Comparison of ENCODE assay signal across 8 mouse cellular contexts in genomic region chr9:57589224-57590126, GRCm38 (mm10). TPM values are rescaled to one million over a fixed set of nuclear protein-coding genes. Genes with fewer than 3 reads are reported as not detected.
DNase-seq lines count a peak whose midpoint lies in the region; ATAC-seq and TF ChIP-seq lines count a peak whose summit lies in the region.

Gene Ulk3, plus strand, starts transcription at chr9:57589452.

- under 1% methylated on average over 45 of the region's 58 CpGs for WGBS in hindbrain, embryonic 12.5 days

- peak within 1 kb of the TSS; percentile 84 for H3K9ac ChIP-seq in hindbrain, embryonic 12.5 days

- H3K4me2 ChIP-seq in hindbrain, embryonic 12.5 days (replicated peaks): peak within 1 kb of the TSS; percentile 92

- peak; percentile 83 for ATAC-seq in Patski
- ATAC-seq in hindbrain, embryonic 12.5 days (ENCODE audit: low FRiP score): peak; percentile 83

- CTCF ChIA-PET in Patski (lab: Charles Lee): interaction anchor here (1.8 to 3.0 kb wide), 2 partner anchors 50 to 66 kb away, joined by 6 to 13 read pairs; no protein-coding TSS in a partner anchor

- DNase-seq in Patski (ENCODE audit: low read depth, low spot score): no peak
- peak; percentile 81 to 87 for DNase-seq in cerebellum, postnatal 10 days
- peak; percentile 54 to 66 for DNase-seq in frontal cortex, postnatal 14 days (ENCODE audit: low spot score in 2 of 2)
- DNase-seq in layer of hippocampus, postnatal 36 days: peak; percentile 77 to 78
- DNase-seq in lung, postnatal 36 days: peak; percentile 86
- DNase-seq in retina, embryonic 14.5 days (ENCODE audit: low spot score): peak; percentile 77
- DNase-seq in thymus, postnatal 36 days: peak; percentile 90 to 92

- peaks cover 23% of the 10 kb centered on the region for H3K4me1 ChIP-seq in hindbrain, embryonic 12.5 days

- peak within 1 kb of the TSS; percentile 75 for H3K27ac ChIP-seq in hindbrain, embryonic 12.5 days

- TF ChIP-seq CTCF in Patski (IDR thresholded peaks at IDR 0.05): no peak

- POLR2A ChIA-PET in Patski (lab: Charles Lee): interaction anchor here (0.7 kb wide), 1 partner anchor 37 kb away, joined by 3 read pairs; no protein-coding TSS in a partner anchor

- H3K4me3 ChIP-seq in hindbrain, embryonic 12.5 days: peak within 1 kb of the TSS; percentile 71

- peaks cover 47% of the 10 kb centered on the region for H3K36me3 ChIP-seq in hindbrain, embryonic 12.5 days

- in situ Hi-C loops in Patski (cut with MboI; ENCODE audit: low pct_unique_long_range_greater_than_20kb): loop anchor here (5.0 kb wide), 1 partner anchor 63 kb away; the partner anchor contains the start of gene Csk

- H3K27me3 ChIP-seq in Patski: no peaks in the 10 kb centered on the region
- H3K27me3 ChIP-seq in hindbrain, embryonic 12.5 days: no peaks in the 10 kb centered on the region

- no peaks in the 10 kb centered on the region for H3K9me3 ChIP-seq in hindbrain, embryonic 12.5 days (replicated peaks)

RNA-seq across cellular contexts. Expression of gene Ulk3, which starts in this region (rescaled TPM):
- polyA plus RNA-seq in Patski (2021): 30.7 TPM
- polyA plus RNA-seq in hindbrain, embryonic 12.5 days (2016; fragmentation: Nextera tagmentation; extraction: Ambion mirVana): 20.0 and 20.1 TPM in 2 replicates
- 10 to 100 TPM; 23.0 to 31.3 TPM for total RNA-seq in layer of hippocampus, postnatal 36 days (2021)
